Mouse (Mus musculus): ENCODE data around the gene Fyn. TPM values are rescaled to one million over a fixed set of nuclear protein-coding genes. Genes with fewer than 3 reads are reported as not detected.
A peak's percentile ranks its signal among the peaks of the same experiment; 100 is the strongest.

Fyn gene
- total and polyA plus RNA-seq, 2 experiments from 2014 or later, result 10.8 to 24.1 TPM

GRCm38 (mm10) chr10:39566901-39567300 is 198.2 kb downstream of the Fyn start:
- H3K4me1 ChIP-seq (ENCODE audit: control insufficient read depth, insufficient read depth), result peaks cover 22% of the 10 kb centered on the region
- H3K4me2 ChIP-seq (ENCODE audit: low read depth, low read length), result no peak overlapping the region
- WGBS, result 87% methylated on average over 12 of the region's 12 CpGs
- H3K27me3 ChIP-seq (ENCODE audit: control insufficient read depth, insufficient read depth, low read length), result no peaks in the 10 kb centered on the region
- H3K9me3 ChIP-seq (replicated peaks; ENCODE audit: control insufficient read depth, low read length), result no peaks in the 10 kb centered on the region
- peaks cover 7% of the 10 kb centered on the region; the same call in 1 of the 2 replicates for H3K36me3 ChIP-seq (replicated peaks; ENCODE audit: control insufficient read depth, insufficient read depth, low read length)
- ATAC-seq (ENCODE audit: insufficient read depth, low read depth) (no peak), DNase-seq (ENCODE audit: low spot score) (no peak)
- H3K27ac ChIP-seq (ENCODE audit: low read depth), result no peak overlapping the region
- no peak overlapping the region for H3K4me3 ChIP-seq (ENCODE audit: low read depth, low read length)
- no peak for TF ChIP-seq CTCF (IDR thresholded peaks at IDR 0.05; ENCODE audit: low read depth)
- TF ChIP-seq EP300 (IDR thresholded peaks at IDR 0.05; ENCODE audit: low read depth), result no peak
- H3K9ac ChIP-seq (replicated peaks; ENCODE audit: low read depth, low read length), result no peak overlapping the region

DNA sequence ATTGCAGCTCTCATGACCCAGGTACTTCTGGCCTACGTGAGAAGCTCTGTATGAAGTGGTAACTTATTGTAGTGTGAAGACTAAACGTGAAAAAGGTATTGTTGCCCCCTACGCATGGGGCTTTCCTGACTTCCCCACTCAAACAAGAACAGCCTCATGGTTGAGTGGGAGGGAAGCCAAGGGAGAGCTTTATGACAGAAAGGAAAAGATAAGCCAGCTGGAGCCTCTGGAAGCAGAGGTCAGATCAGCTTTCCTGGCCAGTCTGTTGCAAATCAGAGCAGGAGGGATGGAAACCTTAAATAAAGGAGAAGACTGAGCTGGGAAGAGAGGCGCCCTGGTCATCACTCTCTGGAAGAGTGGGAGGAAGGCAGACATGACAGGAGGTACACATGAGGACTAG is 200.3 kb downstream of the Fyn start:
- no peak for TF ChIP-seq EP300 (IDR thresholded peaks at IDR 0.05; ENCODE audit: low read depth)
- no peak for TF ChIP-seq CTCF (IDR thresholded peaks at IDR 0.05; ENCODE audit: low read depth)
- 52% methylated on average over 4 of the region's 4 CpGs for WGBS
- Histone ChIP-seq H3K4me1 (ENCODE audit: control insufficient read depth, insufficient read depth) (peaks cover 22% of the 10 kb centered on the region), H3K4me3 (ENCODE audit: low read depth, low read length) (no peak overlapping the region), H3K4me2 (ENCODE audit: low read depth, low read length) (no peak overlapping the region), H3K27ac (ENCODE audit: low read depth) (no peak overlapping the region), H3K27me3 (ENCODE audit: control insufficient read depth, insufficient read depth, low read length) (no peaks in the 10 kb centered on the region), H3K9me3 (replicated peaks; ENCODE audit: control insufficient read depth, low read length) (no peaks in the 10 kb centered on the region), H3K9ac (replicated peaks; ENCODE audit: low read depth, low read length) (no peak overlapping the region), H3K36me3 (replicated peaks; ENCODE audit: control insufficient read depth, insufficient read depth, low read length) (peaks cover 7% of the 10 kb centered on the region; the same call in 1 of the 2 replicates)
- DNase-seq (ENCODE audit: low spot score) (no peak), ATAC-seq (ENCODE audit: insufficient read depth, low read depth) (no peak)

- Histone ChIP-seq H3K27ac (ENCODE audit: low read depth) (no peak overlapping the region), H3K9ac (replicated peaks; ENCODE audit: low read depth, low read length) (no peak overlapping the region), H3K27me3 (ENCODE audit: control insufficient read depth, insufficient read depth, low read length) (no peaks in the 10 kb centered on the region), H3K36me3 (replicated peaks; ENCODE audit: control insufficient read depth, insufficient read depth, low read length) (no peaks in the 10 kb centered on the region; the same call in 1 of the 2 replicates), H3K4me3 (ENCODE audit: low read depth, low read length) (no peak overlapping the region), H3K4me2 (ENCODE audit: low read depth, low read length) (0 out of 2 replicates have a peak overlapping the region, but pooled peaks have one; percentile 9), H3K9me3 (replicated peaks; ENCODE audit: control insufficient read depth, low read length) (no peaks in the 10 kb centered on the region), H3K4me1 (ENCODE audit: control insufficient read depth, insufficient read depth) (peaks cover 22% of the 10 kb centered on the region)
- 38% methylated on average over 7 of the region's 7 CpGs for WGBS
- TF ChIP-seq CTCF (IDR thresholded peaks at IDR 0.05; ENCODE audit: low read depth), result no peak
- ATAC-seq (ENCODE audit: insufficient read depth, low read depth), result no peak
- no peak for DNase-seq (ENCODE audit: low spot score)
Observed at GRCm38 (mm10) chr10:39571011-39571410, 202.4 kb downstream of the Fyn start.

DNA sequence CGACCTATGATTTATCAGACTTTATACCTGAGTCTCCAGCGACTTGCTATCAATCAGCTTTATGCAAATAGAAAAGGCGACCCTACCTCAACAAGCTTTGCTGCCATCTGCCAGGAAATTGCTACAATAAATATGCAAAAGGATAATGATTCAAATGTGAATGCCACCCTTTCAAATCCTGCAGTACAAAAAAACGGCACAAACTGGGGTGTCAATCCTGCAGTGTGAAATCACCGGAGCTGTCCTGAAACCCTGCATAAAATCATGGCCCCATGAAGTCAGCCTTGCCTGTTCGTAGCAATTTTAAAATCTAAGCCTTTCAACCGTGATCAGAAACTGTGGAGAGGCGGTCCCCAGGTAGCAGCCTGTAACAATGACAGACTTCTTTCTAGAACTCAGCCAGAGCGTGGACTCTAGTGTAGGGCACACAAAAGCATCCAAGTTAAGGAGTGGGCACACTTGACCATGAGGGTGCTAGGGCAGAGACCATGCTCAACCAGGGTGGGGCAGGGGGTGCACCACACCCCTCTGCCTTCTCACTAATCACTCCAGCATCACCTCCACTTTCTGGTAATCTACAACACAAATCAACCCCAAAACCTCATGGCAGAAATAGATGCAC is 203.5 kb downstream of the Fyn start:
- Histone ChIP-seq H3K4me1 (ENCODE audit: control insufficient read depth, insufficient read depth) (peaks cover 22% of the 10 kb centered on the region), H3K27ac (ENCODE audit: low read depth) (no peak overlapping the region), H3K4me3 (ENCODE audit: low read depth, low read length) (no peak overlapping the region), H3K36me3 (replicated peaks; ENCODE audit: control insufficient read depth, insufficient read depth, low read length) (no peaks in the 10 kb centered on the region), H3K4me2 (ENCODE audit: low read depth, low read length) (no peak overlapping the region), H3K9ac (replicated peaks; ENCODE audit: low read depth, low read length) (no peak overlapping the region), H3K9me3 (replicated peaks; ENCODE audit: control insufficient read depth, low read length) (no peaks in the 10 kb centered on the region), H3K27me3 (ENCODE audit: control insufficient read depth, insufficient read depth, low read length) (no peaks in the 10 kb centered on the region)
- ATAC-seq (ENCODE audit: insufficient read depth, low read depth), result no peak
- WGBS, result 81% methylated on average over 9 of the region's 9 CpGs
- TF ChIP-seq CTCF (IDR thresholded peaks at IDR 0.05; ENCODE audit: low read depth) (no peak), EP300 (IDR thresholded peaks at IDR 0.05; ENCODE audit: low read depth) (no peak)
- DNase-seq (ENCODE audit: low spot score), result no peak

- no peaks in the 10 kb centered on the region for H3K36me3 ChIP-seq (replicated peaks; ENCODE audit: control insufficient read depth, insufficient read depth, low read length)
- no peak overlapping the region for H3K4me2 ChIP-seq (ENCODE audit: low read depth, low read length)
- WGBS, result 58% methylated on average over 6 of the region's 6 CpGs
- H3K4me3 ChIP-seq (ENCODE audit: low read depth, low read length), result no peak overlapping the region
- DNase-seq (ENCODE audit: low spot score) (no peak), ATAC-seq (ENCODE audit: insufficient read depth, low read depth) (peak; percentile 24; the same call in 1 of the 2 replicates)
- H3K4me1 ChIP-seq (ENCODE audit: control insufficient read depth, insufficient read depth), result peaks cover 22% of the 10 kb centered on the region
- H3K9me3 ChIP-seq (replicated peaks; ENCODE audit: control insufficient read depth, low read length), result no peaks in the 10 kb centered on the region
- H3K27me3 ChIP-seq (ENCODE audit: control insufficient read depth, insufficient read depth, low read length), result no peaks in the 10 kb centered on the region
- no peak overlapping the region for H3K27ac ChIP-seq (ENCODE audit: low read depth)
- no peak overlapping the region for H3K9ac ChIP-seq (replicated peaks; ENCODE audit: low read depth, low read length)
- TF ChIP-seq CTCF (IDR thresholded peaks at IDR 0.05; ENCODE audit: low read depth) (no peak), EP300 (IDR thresholded peaks at IDR 0.05; ENCODE audit: low read depth) (no peak)
Observed at GRCm38 (mm10) chr10:39572672-39573051, 204.0 kb downstream of the Fyn start.

- 87% methylated on average over 6 of the region's 6 CpGs for WGBS
- no peaks in the 10 kb centered on the region for H3K4me1 ChIP-seq (ENCODE audit: control insufficient read depth, insufficient read depth)
Observed at GRCm38 (mm10) chr10:39576466-39576865, 207.8 kb downstream of the Fyn start.

More at GRCm38 (mm10) chr10:39576466-39576865, 207.8 kb downstream of the Fyn start:
- no peak overlapping the region for H3K27ac ChIP-seq (ENCODE audit: low read depth)
- H3K36me3 ChIP-seq (replicated peaks; ENCODE audit: control insufficient read depth, insufficient read depth, low read length), result no peaks in the 10 kb centered on the region
- no peaks in the 10 kb centered on the region for H3K27me3 ChIP-seq (ENCODE audit: control insufficient read depth, insufficient read depth, low read length)
- TF ChIP-seq CTCF (IDR thresholded peaks at IDR 0.05; ENCODE audit: low read depth) (no peak), EP300 (IDR thresholded peaks at IDR 0.05; ENCODE audit: low read depth) (no peak)
- ATAC-seq (ENCODE audit: insufficient read depth, low read depth), result no peak
- no peak overlapping the region for H3K4me3 ChIP-seq (ENCODE audit: low read depth, low read length)
- H3K9ac ChIP-seq (replicated peaks; ENCODE audit: low read depth, low read length), result no peak overlapping the region
- no peak for DNase-seq (ENCODE audit: low spot score)
- no peaks in the 10 kb centered on the region for H3K9me3 ChIP-seq (replicated peaks; ENCODE audit: control insufficient read depth, low read length)
- no peak overlapping the region for H3K4me2 ChIP-seq (ENCODE audit: low read depth, low read length)
